Mouse (Mus musculus) mouse trophoblast stem cell (cell line): Measurements from ENCODE around the gene Mybl2.

Experiments used
- in situ Hi-C, 2 experiments: fragments of 300-500 bp; cut with MseI, MboI; formaldehyde crosslinking; loops; 2 replicates in 1 of 2; 3 replicates in 1 of 2; pipeline ENCODE4 v1.15.1; 2025

The Mybl2 gene

DNA sequence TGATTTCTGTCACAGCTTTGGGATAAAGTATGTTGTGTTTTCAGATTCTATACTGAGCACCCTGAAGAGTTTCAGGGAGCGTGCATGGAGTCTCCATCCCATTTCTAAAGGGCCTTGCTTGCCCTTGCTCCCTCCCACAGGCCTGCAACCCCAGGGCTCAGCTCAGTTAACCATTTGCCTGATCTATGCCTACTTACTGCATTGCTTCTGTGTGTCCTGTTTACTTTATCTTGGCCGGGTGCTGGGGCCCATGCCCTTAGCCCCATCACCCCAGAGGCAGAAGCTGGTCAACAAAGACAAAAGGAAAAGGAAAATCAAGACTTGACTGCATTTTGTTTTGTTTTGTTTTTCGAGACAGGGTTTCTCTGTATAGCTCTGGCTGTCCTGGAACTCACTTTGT is 17.1 kb downstream of the Mybl2 start:
- in situ Hi-C loops = no loop called here

DNA sequence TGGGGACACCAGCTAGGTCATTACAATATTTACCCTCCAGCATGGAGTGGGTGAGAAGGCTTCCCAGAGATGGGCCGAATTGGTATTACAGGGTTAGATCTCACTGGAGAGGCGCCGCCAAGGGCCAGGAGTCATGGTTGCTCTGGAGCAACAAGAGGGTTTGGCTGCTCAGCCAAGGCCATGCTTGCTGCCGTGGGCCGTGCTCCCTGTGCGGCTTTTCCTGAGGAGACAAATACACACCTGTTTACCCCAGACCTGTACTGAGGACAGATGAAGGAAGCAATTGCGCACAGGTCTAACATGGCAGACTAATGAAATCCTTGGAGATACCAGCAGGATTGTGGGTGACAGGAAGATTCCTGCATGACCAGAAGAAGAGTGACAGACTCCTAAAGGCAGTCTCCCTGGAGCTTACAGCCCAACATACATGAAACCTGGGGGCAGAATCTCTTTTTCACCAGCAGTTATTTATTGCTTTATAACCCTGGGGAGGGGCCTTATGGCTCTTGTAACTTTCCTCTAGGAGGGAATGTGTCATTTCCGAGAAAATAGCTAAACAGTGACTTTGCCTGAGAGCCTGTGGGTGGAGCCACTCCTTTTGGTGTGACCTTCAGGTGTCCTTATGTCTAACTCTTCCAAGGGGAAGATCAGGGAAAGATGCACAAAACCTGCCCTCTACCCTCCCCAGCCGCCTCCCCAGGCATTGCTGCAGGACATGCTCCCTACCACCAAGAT is 18.7 kb downstream of the Mybl2 start:
- in situ Hi-C loops = no loop called here

DNA sequence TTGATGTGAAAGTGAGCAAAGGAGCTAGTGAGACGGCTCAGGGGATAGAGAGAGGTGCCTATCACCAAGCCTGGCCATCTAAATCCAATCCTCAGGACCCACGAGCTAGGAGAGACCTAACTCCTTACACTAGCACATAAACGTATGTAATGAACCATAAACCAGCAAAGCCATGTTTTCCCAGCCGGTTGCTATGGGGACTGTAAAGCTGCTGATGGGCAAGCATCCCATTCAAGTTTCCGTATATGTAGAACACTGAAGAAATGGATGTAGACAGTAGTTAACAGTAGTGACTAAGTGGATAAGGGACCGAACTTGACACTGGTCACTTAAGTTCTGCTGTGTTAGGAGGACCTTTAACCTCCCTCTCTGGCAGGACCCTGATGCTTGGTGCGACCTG is 19.5 kb downstream of the Mybl2 start:
- in situ Hi-C loops = no loop called here

DNA sequence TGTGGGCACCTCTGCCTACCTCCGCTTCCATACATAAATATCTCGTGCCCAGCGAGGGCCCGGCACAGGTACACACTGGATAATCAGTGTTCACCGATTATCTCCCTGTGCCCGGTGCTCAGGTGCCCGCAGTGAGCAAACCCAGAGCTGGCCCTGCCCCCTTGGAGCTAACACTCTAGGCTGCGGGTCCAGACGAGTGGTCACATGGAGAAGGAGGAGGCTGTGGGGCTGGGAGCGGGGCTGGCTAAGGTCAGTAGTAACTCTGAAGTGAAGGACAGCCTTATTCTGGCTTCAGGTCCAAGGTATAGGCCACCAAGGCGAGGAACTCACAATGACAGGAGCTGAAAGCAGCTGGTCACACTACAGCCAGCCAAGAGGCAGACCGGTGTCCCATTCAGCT is 20.3 kb downstream of the Mybl2 start:
- in situ Hi-C loops = no loop called here

DNA sequence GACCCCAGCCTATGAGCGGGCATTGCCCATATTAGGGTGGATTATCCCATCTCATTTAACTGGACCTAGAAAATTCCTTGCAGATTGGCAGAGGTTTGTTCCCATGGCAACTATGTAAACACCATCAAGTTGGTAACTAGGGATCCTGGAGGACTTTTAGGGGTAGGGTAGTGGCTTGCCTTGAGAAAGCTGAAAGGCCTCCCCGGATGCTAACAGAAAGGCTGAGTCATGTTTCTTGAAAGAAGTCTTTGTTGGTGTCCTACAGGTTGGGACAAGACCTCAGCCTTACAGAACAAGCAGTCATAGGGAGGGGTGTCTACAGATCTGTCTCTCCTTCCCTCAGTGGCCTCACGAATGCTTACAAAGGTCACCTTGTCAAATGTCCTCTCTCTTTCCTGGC is 20.7 kb downstream of the Mybl2 start:
- in situ Hi-C loops = no loop called here

DNA sequence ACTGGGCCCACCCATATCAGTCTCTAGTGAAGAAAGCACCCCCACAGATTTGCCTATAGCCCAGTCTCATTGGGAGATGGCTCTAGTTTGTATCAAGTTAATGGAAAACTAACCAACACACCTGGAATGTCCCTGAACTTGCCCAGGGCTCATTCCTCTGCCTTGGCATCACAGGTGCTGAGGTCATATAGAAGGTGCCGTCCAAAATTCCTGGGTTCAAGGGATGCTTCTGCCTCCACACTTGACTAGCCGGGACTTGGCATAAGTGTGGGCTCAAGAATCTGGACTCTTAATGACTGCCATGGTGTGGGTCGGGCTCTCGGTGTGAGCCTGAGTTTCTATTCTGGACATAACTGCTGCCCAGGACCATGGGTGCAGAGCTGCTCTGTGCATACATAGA is 24.6 kb downstream of the Mybl2 start:
- in situ Hi-C loops = no loop called here

DNA sequence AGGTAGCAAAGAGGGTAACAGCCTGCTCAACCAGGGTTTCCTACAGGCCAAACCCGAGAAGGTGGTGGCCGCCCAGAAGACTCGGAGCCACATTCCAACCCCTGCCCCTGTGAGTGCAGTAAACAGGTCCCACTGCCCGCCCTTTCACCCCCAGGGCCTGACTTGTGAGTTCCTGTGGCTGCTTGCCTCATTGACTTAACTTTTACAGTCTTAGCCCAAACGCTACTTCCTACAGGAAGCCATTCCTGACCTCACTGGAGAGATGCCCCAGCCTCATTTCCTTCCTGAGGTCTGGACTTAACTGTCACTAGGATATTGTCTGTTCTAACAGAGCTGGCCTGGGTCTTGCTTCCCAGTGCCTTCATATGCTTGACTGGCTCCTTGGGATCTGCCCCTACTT is 28.1 kb downstream of the Mybl2 start:
- in situ Hi-C loops = no loop called here

DNA sequence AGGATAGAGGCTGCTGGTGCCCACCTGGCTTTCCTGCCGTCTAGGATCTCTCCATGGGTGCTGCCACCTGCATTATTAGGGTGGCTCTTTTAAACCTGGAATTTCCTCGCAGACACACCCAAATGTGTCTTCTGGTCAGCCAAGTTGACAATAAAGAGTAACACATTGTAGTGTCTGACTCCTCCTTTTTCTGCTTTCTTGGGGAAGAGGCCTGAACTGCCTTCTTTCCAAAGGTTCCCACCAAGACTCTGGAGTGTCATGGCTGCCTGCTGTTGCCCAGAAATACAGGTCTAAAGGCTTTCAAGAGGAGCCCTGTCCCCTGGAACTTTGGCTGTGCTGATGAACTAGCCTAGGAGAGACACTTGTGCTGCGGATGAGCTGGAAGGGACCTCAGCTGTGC is 30.0 kb downstream of the Mybl2 start:
- in situ Hi-C loops = no loop called here

DNA sequence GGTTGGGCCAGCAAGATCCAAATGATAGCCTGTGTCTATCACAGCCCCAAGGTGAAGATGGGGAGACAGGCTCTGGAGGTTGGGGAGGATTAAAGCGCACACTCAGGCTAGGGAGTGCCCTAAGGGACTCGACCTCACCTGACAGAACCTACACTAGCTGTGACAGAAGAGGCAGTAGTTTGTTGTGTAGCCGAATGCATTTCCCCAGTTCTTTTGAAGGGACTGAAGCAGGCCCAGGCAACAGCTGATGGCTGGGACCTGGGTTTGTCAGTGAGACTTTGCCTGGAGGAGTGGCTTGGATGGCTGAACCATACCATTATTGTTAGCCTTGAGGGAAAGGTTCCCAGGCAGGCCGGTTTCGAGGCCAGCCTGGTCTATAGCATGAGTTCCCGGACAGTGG is 30.6 kb downstream of the Mybl2 start:
- in situ Hi-C loops = loop anchor here in 1 of 2 experiments (5.0 kb wide), 1 partner anchor 38 kb away; no protein-coding TSS in a partner anchor

DNA sequence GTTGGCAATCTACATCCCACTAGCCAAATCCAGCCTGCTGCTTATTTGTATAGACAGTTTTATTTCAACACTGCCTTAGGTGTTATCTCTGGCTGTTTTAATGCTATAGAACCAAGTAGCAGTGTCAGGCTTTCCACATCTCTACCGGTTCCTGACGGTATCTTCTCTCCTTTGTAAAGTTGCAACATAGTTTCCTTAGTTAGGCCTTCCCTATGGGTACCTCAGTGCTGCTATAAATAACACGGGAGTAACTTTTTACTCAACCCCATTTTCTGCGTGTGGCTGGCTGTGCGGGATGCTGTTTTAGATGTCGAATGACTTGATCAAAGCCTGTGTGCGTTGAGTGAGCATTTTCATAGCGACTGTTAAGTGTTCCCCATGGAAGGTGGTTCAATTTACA is 32.1 kb downstream of the Mybl2 start:
- in situ Hi-C loops = loop anchor here in 1 of 2 experiments (5.0 kb wide), 1 partner anchor 39 kb away; no protein-coding TSS in a partner anchor

DNA sequence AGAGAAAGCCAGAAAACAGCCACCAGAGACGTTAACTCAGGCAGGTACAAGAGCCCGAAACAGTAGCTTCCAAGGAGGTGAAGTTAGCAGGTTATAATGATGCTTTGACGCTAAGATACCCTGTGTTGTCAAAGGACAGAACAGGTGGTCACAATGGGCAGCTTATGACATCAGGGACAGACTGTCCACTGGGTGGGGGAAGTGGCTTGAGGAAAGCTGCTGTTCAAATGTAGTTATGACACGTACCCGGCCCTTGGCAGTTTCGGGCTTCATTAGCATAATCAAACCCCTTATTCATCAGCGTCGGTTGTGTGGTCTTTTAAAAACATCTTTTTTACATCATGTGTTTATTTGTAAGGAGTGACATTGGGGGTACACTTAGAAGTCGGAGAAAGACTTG is 33.2 kb downstream of the Mybl2 start, which contains the start of gene Gtsf1l:
Gene Gtsf1l (minus strand): TSS at position 128 of the 400 bp plus-strand sequence.
- in situ Hi-C loops = loop anchor here in 1 of 2 experiments (5.0 kb wide), 1 partner anchor 40 kb away; no protein-coding TSS in a partner anchor

DNA sequence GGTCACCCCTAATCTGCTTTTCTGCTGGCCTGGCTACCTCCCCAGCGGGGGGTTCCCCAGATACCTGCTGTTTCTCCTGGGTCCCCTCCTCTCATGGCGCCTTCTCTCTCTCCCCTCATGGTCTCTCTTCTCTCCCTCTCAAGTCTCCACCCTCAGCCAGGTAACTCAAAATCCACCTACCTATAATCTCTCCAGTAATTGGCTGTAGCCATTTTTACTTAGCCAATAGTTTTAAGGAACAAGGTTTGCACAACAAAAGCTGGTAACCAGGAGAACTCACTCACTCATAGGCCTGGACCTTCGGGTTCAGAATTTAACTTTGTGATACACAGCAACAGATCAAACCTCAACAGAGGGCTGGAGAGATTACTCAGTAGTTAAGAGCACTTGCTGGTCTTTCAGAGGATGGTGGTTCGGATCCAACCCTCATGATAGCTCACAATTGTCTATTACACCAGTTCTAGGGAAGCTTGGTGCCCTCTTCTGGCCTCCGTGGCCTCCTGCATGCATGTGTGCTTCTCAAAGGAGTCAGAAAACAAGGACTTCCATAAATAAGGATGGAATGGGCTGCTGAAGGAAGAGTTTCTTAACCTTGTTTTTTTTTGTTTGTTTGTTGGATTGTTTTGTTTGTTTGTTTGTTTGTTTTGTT is 35.1 kb downstream of the Mybl2 start:
- in situ Hi-C loops = loop anchor here in 1 of 2 experiments (5.0 kb wide), 1 partner anchor 42 kb away; no protein-coding TSS in a partner anchor

DNA sequence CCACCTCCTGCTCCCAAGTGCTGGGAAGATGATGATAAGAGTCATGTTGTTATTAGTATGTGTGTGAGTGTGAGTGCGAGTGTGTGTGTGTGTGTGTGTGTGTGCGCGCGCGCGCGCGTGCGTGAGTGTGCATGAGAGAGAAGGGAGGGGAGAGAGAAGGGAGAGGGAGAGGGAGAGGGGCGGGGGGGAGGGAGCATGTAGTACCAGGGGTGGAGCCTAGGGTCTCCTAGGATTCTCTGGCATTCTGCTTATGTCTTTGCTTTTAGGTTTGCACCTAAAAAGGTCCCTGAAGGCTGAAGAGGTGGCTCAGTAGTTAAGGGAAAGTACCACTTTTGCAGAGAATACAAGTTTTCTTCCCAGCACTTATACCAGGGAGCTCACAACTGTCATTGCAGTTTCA is 40.4 kb downstream of the Mybl2 start:
- in situ Hi-C loops = no loop called here

DNA sequence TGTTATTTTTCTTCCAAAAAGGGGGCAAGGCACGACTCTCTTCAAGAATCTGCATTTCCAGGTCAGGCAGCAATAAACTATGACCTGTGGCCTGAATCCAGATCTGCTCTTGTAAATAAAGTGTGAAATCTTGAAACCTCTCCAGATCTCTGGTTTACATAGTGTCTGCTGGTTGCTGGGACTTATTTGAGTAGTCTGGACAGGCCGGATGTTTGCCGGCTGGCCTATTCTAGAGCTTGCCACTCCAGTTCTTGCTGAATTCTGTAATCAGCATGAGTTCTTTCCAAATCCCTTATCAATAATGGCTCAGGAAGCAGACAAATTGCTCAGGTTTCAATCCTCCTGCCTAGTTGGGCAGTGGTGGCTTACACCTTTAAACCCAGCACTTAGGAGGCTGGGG is 41.3 kb downstream of the Mybl2 start:
- in situ Hi-C loops = no loop called here

DNA sequence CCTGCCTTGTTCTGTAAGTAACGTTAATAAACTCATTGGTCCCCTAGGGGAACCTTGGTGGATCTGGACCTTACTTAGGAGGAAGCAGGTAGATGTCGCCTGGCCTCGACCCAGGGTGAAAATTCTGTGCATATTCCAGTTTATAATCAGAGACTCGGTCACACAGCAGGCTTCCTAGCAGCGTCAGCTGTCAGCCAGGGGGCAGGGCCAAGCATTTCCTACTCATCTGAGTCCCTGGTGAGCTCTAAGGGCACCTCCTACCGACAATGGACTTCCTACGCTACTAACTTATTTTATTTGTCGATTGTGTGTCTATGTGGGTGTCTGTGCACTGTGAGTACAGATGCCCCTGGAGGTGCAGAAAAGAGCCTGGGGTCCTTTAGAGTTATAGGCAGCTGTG is 45.4 kb downstream of the Mybl2 start:
- in situ Hi-C loops = loop anchor here (5.0 to 10.0 kb wide), 2 partner anchors 105 to 232 kb away; partner anchors contain the start of gene Tox2 (in 1 of the 2)

DNA sequence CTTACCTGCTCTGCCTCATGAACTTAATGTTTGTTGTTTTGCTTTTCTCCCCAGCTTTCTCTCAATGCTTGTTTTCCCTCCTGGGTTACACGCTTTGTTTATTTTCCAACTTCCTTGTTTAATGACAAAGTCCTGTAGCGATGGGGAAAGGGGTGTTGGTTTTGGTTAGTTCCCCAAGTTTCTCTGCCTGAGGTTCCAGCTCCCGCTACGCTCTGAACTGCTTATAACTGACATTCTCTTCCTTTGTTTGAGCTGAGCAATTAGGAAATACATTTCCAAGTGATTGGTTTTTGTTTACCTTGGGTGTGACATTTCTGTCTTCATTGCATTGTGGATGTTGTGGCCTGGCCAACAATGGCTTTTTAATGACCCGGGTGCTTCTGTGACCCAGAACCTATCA is 46.1 kb downstream of the Mybl2 start:
- in situ Hi-C loops = loop anchor here (5.0 to 10.0 kb wide), 2 partner anchors 104 to 232 kb away; partner anchors contain the start of gene Tox2 (in 1 of the 2)

DNA sequence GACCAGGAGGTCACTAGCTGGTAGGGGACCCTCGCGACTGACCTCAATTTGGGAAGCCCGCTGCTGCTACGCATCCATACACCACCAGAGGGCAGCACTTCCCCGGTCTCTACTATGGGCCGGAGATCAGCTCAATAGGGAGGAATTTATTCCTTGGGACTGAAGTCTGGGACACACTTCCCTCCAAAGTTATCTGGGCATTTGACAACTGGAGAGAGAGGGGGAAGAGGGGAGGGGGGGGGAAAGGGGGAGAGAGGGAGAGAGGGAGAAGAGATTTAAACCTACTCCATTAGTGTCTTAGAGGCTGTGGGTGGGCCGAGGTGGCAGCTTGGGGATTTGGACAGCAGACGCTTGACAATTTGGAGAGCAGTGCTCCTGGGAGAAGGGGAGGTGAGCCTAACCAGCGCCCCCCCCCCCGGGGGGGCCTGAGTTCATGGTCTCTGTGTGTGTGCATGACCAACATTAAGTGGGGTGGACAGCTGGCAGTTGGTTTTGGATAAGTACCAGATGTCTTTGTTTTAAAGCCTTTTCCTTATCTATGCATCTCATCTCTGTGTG is 47.2 kb downstream of the Mybl2 start:
- in situ Hi-C loops = loop anchor here (5.0 to 10.0 kb wide), 2 partner anchors 103 to 231 kb away; partner anchors contain the start of gene Tox2 (in 1 of the 2)

DNA sequence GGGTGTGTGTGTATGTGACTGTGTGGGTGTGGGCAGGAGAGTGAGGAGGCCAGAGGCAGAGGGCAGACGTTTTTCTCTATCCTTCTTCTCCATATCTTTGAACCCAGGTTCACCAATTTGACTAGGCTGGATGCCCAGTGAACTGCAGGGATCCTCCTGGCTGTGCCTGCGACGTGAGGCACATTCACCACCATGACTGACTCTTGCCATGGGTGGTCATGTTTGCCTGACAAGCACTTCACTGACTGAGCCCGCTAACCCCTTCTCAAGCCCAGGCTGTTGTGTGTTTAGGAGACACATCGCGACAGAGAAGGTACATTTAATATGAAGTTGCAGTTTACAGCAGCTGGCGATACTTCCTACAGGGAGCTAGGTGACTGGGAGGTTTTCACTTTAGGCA is 47.7 kb downstream of the Mybl2 start:
- in situ Hi-C loops = loop anchor here (5.0 to 10.0 kb wide), 2 partner anchors 103 to 230 kb away; partner anchors contain the start of gene Tox2 (in 1 of the 2)

DNA sequence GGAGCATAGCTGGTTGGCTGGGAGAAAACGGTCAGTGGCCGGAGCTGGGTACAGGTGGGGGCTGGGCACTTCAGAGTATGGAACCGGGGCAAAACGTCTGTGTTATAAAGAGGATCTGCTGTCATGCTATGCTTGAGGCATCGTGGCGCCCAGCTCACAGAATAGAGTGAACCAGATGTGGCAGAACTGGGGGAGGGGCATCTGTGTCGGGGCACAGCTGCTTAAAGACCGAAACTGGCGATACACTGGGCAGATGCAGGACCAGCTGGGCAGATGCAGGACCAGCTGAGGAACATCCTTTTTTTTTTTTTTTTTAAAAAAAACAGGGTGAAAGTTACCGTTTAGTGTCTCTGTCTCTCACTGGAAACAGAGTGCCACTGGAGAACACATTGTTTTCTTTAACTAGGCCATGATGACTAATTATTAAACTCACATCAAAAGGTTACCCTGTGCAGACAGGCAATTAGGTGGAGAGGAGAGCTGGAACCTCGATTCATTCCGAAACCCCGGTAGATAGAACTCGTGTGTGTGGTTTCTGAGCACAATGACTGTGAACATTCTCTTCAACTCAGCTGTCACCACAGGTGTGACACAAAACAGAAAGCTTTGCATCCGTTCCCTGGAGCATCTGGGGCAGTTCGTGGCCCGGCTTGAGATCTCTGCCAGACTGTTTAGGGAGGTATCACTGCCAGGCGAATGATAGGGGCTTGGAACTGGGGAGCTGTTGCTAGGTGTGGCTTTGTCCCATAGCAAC is 48.6 kb downstream of the Mybl2 start:
- in situ Hi-C loops = loop anchor here (5.0 to 10.0 kb wide), 2 partner anchors 102 to 229 kb away; partner anchors contain the start of gene Tox2 (in 1 of the 2)

DNA sequence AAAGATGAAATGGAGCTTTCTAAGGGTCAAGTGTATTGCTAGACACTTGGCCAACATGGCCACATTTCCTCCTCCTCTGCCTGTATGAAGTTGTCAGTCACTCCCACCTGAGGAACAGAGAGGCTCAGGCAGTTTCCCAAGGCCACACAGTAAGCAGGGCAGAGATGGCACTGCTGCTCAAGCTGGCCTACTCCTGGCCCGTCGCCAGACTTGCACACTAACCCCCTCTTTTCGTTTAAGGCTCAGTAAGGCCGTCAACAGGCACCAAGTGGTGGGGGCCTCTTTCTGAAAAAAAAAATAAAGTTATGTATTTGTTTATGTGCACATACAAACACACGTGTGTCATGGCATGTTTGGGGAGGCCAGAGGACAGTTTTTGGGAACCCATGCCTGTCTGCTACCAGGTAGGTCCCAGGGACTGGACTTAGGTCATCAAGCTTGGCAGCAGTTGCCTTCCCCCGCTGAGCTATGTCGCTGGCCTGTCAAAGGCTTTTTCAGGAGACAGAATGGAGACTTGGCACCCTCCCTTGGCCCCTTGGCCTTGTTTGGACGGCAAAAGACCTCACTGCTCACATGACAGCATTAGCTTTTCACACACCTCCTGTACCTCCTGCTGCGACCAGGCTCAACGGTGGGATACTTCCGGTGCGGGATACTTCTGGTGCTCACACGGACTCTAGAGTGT is 49.7 kb downstream of the Mybl2 start:
- in situ Hi-C loops = loop anchor here (5.0 to 10.0 kb wide), 2 partner anchors 101 to 228 kb away; partner anchors contain the start of gene Tox2 (in 1 of the 2)

DNA sequence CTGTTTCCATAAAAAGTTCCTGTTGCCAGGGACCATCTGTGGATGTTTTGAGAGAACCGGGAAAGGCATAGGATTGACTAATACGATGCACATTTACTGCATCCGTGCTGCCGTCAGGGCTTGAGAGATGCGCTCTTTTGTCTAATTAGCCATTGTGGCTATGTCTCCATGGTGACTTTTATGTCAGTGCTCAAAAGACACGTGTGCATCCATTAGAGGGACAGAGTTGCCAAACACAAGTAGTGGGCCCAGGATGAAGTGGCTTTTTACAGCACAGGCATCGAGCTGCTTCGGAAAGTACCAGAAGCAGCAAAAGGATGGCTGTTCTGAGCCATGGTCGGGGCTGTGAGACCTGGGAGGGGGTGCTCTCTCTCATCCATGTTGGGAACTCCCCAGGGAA is 53.9 kb downstream of the Mybl2 start:
- in situ Hi-C loops = loop anchor here in 1 of 2 experiments (10.0 kb wide), 1 partner anchor 96 kb away; the partner anchor contains the start of gene Tox2
